Comparison of ENCODE assay signal across 17 mouse cellular contexts in genomic region chr12:33332796-33333195, GRCm38 (mm10).
A peak's percentile ranks its signal among the peaks of the same experiment; 100 is the strongest.
DNase-seq lines count a peak whose midpoint lies in the region; ATAC-seq and TF ChIP-seq lines count a peak whose summit lies in the region.
"Had no signal": no experiment of that assay in that cellular context is flagged by ENCODE, and none has a peak within 500 bp of the region (broad histone marks: within the 10 kb centered on the region; RNA-seq: fewer than 3 reads in every experiment).

No protein-coding gene starts in this region.

- H3K4me2 ChIP-seq in hindbrain, embryonic 12.5 days (replicated peaks): no peak overlapping the region
- no peak overlapping the region for H3K4me2 ChIP-seq in hindbrain, embryonic 15.5 days
- no peak overlapping the region for H3K4me2 ChIP-seq in intestine, postnatal 0 days (replicated peaks; ENCODE audit: low read depth)
- H3K4me2 ChIP-seq in lung, postnatal 0 days (replicated peaks; ENCODE audit: low read depth, low read length): no peak overlapping the region
- H3K4me2 ChIP-seq: limb, embryonic 15.5 days; lung, embryonic 14.5 days had no signal

- no peaks in the 10 kb centered on the region for H3K9me3 ChIP-seq in hindbrain, embryonic 10.5 days
- H3K9me3 ChIP-seq in hindbrain, embryonic 12.5 days (replicated peaks): no peaks in the 10 kb centered on the region
- H3K9me3 ChIP-seq in hindbrain, embryonic 15.5 days: no peaks in the 10 kb centered on the region
- no peaks in the 10 kb centered on the region for H3K9me3 ChIP-seq in intestine, postnatal 0 days (ENCODE audit: control insufficient read depth)
- H3K9me3 ChIP-seq in lung, postnatal 0 days (ENCODE audit: low read length): no peaks in the 10 kb centered on the region
- H3K9me3 ChIP-seq: embryonic facial prominence, embryonic 10.5 days; limb, embryonic 15.5 days had no signal

- no peak for ATAC-seq in hindbrain, embryonic 12.5 days (ENCODE audit: low FRiP score)
- ATAC-seq in hindbrain, embryonic 15.5 days (ENCODE audit: low FRiP score, low read depth): peak; percentile 32; the same call in 1 of the 2 replicates
- no peak for ATAC-seq in intestine, postnatal 0 days
- no peak for ATAC-seq in lung, postnatal 0 days

- no peak for TF ChIP-seq EP300 in lung, postnatal 0 days (IDR thresholded peaks at IDR 0.05)

- H3K27me3 ChIP-seq in hindbrain, embryonic 10.5 days (ENCODE audit: insufficient read depth, poor library complexity, severe bottlenecking): no peaks in the 10 kb centered on the region
- H3K27me3 ChIP-seq in hindbrain, embryonic 12.5 days: no peaks in the 10 kb centered on the region
- H3K27me3 ChIP-seq in hindbrain, embryonic 15.5 days: no peaks in the 10 kb centered on the region
- H3K27me3 ChIP-seq in intestine, postnatal 0 days (replicated peaks; ENCODE audit: control insufficient read depth, insufficient read depth, low read length): no peaks in the 10 kb centered on the region
- no peaks in the 10 kb centered on the region for H3K27me3 ChIP-seq in lung, postnatal 0 days (replicated peaks; ENCODE audit: insufficient read depth, low read length)

- TF ChIP-seq CTCF in intestine, postnatal 0 days (IDR thresholded peaks at IDR 0.05; ENCODE audit: low read depth): no peak
- TF ChIP-seq CTCF in lung, postnatal 0 days (IDR thresholded peaks at IDR 0.05): no peak

- DNase-seq in hindbrain, embryonic 10.5 days (ENCODE audit: low spot score): no peak
- DNase-seq in ZHBTc4 (ENCODE audit: low read depth, low spot score): peak; percentile 18
- peak; percentile 40 for DNase-seq in cerebellum, adult 11-12 months
- DNase-seq in gastrocnemius, postnatal 36 days: no peak
- no peak for DNase-seq in lung, postnatal 0 days (ENCODE audit: low spot score)
- DNase-seq: forebrain, postnatal 0 days; heart, adult 2 months; kidney, adult 2 months; lung, embryonic 14.5 days; retina, postnatal 1 day; right cerebral cortex, postnatal 4 days; thymus, postnatal 4 days had no signal

- H3K4me1 ChIP-seq in hindbrain, embryonic 10.5 days (replicated peaks): peaks cover 4% of the 10 kb centered on the region
- H3K4me1 ChIP-seq in hindbrain, embryonic 12.5 days: peaks cover 5% of the 10 kb centered on the region; the same call in 1 of the 2 replicates
- H3K4me1 ChIP-seq in hindbrain, embryonic 15.5 days (replicated peaks): peaks cover 18% of the 10 kb centered on the region
- no peaks in the 10 kb centered on the region for H3K4me1 ChIP-seq in intestine, postnatal 0 days (replicated peaks; ENCODE audit: control insufficient read depth, insufficient read depth, low read length)
- no peaks in the 10 kb centered on the region for H3K4me1 ChIP-seq in lung, postnatal 0 days (ENCODE audit: insufficient read depth, low read depth, low read length)
- H3K4me1 ChIP-seq: embryonic facial prominence, embryonic 10.5 days had no signal

- WGBS in hindbrain, embryonic 10.5 days: 77% methylated on average over 5 of the region's 5 CpGs
- 69% methylated on average over 5 of the region's 5 CpGs for WGBS in hindbrain, embryonic 12.5 days
- WGBS in hindbrain, embryonic 15.5 days: 45% methylated on average over 5 of the region's 5 CpGs
- 80% methylated on average over 5 of the region's 5 CpGs for WGBS in intestine, postnatal 0 days
- WGBS in lung, postnatal 0 days: 77% methylated on average over 5 of the region's 5 CpGs

- H3K36me3 ChIP-seq in hindbrain, embryonic 10.5 days: no peaks in the 10 kb centered on the region
- H3K36me3 ChIP-seq in hindbrain, embryonic 12.5 days: no peaks in the 10 kb centered on the region
- H3K36me3 ChIP-seq in hindbrain, embryonic 15.5 days: no peaks in the 10 kb centered on the region
- H3K36me3 ChIP-seq in intestine, postnatal 0 days (ENCODE audit: control insufficient read depth, insufficient read depth): peaks cover 14% of the 10 kb centered on the region; the same call in 1 of the 2 replicates
- H3K36me3 ChIP-seq in lung, postnatal 0 days (ENCODE audit: insufficient read depth, low read length): no peaks in the 10 kb centered on the region
- H3K36me3 ChIP-seq: embryonic facial prominence, embryonic 10.5 days; limb, embryonic 15.5 days had no signal

- intact Hi-C loops in gastrocnemius, postnatal 36 days (cut with DNase I): no loop called here

- H3K9ac ChIP-seq in hindbrain, embryonic 12.5 days: no peak overlapping the region
- no peak overlapping the region for H3K9ac ChIP-seq in hindbrain, embryonic 15.5 days
- no peak overlapping the region for H3K9ac ChIP-seq in intestine, postnatal 0 days (ENCODE audit: low read depth, low read length)
- no peak overlapping the region for H3K9ac ChIP-seq in lung, postnatal 0 days (replicated peaks; ENCODE audit: low read depth)
- H3K9ac ChIP-seq: forebrain, postnatal 0 days; limb, embryonic 15.5 days; lung, embryonic 14.5 days had no signal

- peak overlapping the region; percentile 40; the same call in 1 of the 2 replicates for H3K27ac ChIP-seq in hindbrain, embryonic 10.5 days
- no peak overlapping the region for H3K27ac ChIP-seq in hindbrain, embryonic 12.5 days
- no peak overlapping the region; the same call in 1 of the 2 replicates for H3K27ac ChIP-seq in hindbrain, embryonic 15.5 days (replicated peaks)
- no peak overlapping the region for H3K27ac ChIP-seq in intestine, postnatal 0 days (ENCODE audit: low read depth, low read length)
- no peak overlapping the region for H3K27ac ChIP-seq in lung, postnatal 0 days (ENCODE audit: low read length)
- H3K27ac ChIP-seq: embryonic facial prominence, embryonic 10.5 days; heart, adult 2 months; limb, embryonic 15.5 days had no signal

- no peak overlapping the region for H3K4me3 ChIP-seq in hindbrain, embryonic 10.5 days
- no peak overlapping the region for H3K4me3 ChIP-seq in hindbrain, embryonic 12.5 days
- H3K4me3 ChIP-seq in hindbrain, embryonic 15.5 days: no peak overlapping the region
- no peak overlapping the region for H3K4me3 ChIP-seq in intestine, postnatal 0 days (ENCODE audit: low read depth, low read length)
- H3K4me3 ChIP-seq in lung, postnatal 0 days (ENCODE audit: low read depth, low read length): no peak overlapping the region
- H3K4me3 ChIP-seq: embryonic facial prominence, embryonic 10.5 days; heart, adult 2 months; limb, embryonic 15.5 days had no signal

Comparison
In these comparisons a context has a peak if more than half of its experiments do, and no peak if none do; other contexts are left out.
1. DNase-seq: peak in ZHBTc4 (single experiment) and cerebellum, adult 11-12 months (single experiment); none in hindbrain, embryonic 10.5 days (single experiment), gastrocnemius, postnatal 36 days (0 of 2) and lung, postnatal 0 days (single experiment).